Mouse (Mus musculus) cerebellum, adult 8-10 months (tissue): ENCODE data around the gene Smim27.
A peak's percentile ranks its signal among the peaks of the same experiment; 100 is the strongest.

Experiments
- DNase-seq: peaks from one replicate; pipeline ENCODE4 v3.0.0; 2022

Smim27 gene

GRCm38 (mm10) chr4:40269430-40270032 lies at the start of gene Smim27, which contains the start of gene Topors:
Gene Smim27, plus strand, starts transcription at chr4:40269579.
Gene Topors, minus strand, starts transcription at chr4:40269850.
- DNase-seq = peak; percentile 91

GRCm38 (mm10) chr4:40220437-40220836 lies 48.9 kb upstream of the Smim27 start:
- no peak for DNase-seq

- no peak for DNase-seq
Observed at GRCm38 (mm10) chr4:40221004-40221760, 48.2 kb upstream of the Smim27 start.

- no peak for DNase-seq
Observed at GRCm38 (mm10) chr4:40221876-40222585, 47.3 kb upstream of the Smim27 start.

GRCm38 (mm10) chr4:40226095-40226494 lies 43.3 kb upstream of the Smim27 start:
- DNase-seq = no peak

GRCm38 (mm10) chr4:40227131-40227530 lies 42.2 kb upstream of the Smim27 start:
- DNase-seq = no peak

- no peak for DNase-seq
Observed at GRCm38 (mm10) chr4:40227886-40228285, 41.5 kb upstream of the Smim27 start.

GRCm38 (mm10) chr4:40229723-40230122 lies 39.7 kb upstream of the Smim27 start:
- no peak for DNase-seq

- DNase-seq = no peak
Observed at GRCm38 (mm10) chr4:40233062-40233664, 36.2 kb upstream of the Smim27 start.

GRCm38 (mm10) chr4:40234256-40234655 lies 35.1 kb upstream of the Smim27 start:
- no peak for DNase-seq

GRCm38 (mm10) chr4:40236829-40237228 lies 32.5 kb upstream of the Smim27 start:
- DNase-seq = no peak

GRCm38 (mm10) chr4:40238483-40239408 lies 30.6 kb upstream of the Smim27 start:
- DNase-seq = peak; percentile 10

- peak; percentile 7 for DNase-seq
Observed at GRCm38 (mm10) chr4:40239409-40240271, 29.7 kb upstream of the Smim27 start, which contains the start of gene Ddx58. Gene Ddx58, minus strand, starts transcription at chr4:40239828.

GRCm38 (mm10) chr4:40240272-40240744 lies 29.1 kb upstream of the Smim27 start:
- DNase-seq = no peak

- no peak for DNase-seq
Observed at GRCm38 (mm10) chr4:40241928-40242327, 27.5 kb upstream of the Smim27 start.

- DNase-seq = no peak
Observed at GRCm38 (mm10) chr4:40243006-40243405, 26.4 kb upstream of the Smim27 start.

- no peak for DNase-seq
Observed at GRCm38 (mm10) chr4:40244035-40244434, 25.3 kb upstream of the Smim27 start.

- no peak for DNase-seq
Observed at GRCm38 (mm10) chr4:40250984-40251383, 18.4 kb upstream of the Smim27 start.

GRCm38 (mm10) chr4:40253766-40254165 lies 15.6 kb upstream of the Smim27 start:
- DNase-seq = no peak

GRCm38 (mm10) chr4:40254385-40255103 lies 14.8 kb upstream of the Smim27 start:
- DNase-seq = no peak
